Mouse (Mus musculus) C2C12 (cell line): Measurements from ENCODE around the gene Rab40b. TPM values are rescaled to one million over a fixed set of nuclear protein-coding genes. Genes with fewer than 3 reads are reported as not detected.

ENCODE experiments used
- H3K27me3 ChIP-seq: one replicate; pipeline ENCODE4 v1.6.1; 2011; ENCODE audit not compliant: control insufficient read depth, insufficient read depth, insufficient read length
- H3K36me3 ChIP-seq: one replicate; pipeline ENCODE4 v1.6.1; 2011; ENCODE audit not compliant: control insufficient read depth, insufficient read depth
- H3K4me3 ChIP-seq: one replicate; pipeline ENCODE4 v1.5.1; 2011; ENCODE audit warnings: mild to moderate bottlenecking, control low read depth; ENCODE audit not compliant: poor library complexity, insufficient read depth, severe bottlenecking
- H3K79me2 ChIP-seq: one replicate; pipeline ENCODE4 v1.6.1; 2011; ENCODE audit not compliant: control insufficient read depth, insufficient read depth
- H3K79me3 ChIP-seq: one replicate; pipeline ENCODE4 v1.6.1; 2011; ENCODE audit warnings: low read depth, control low read depth
- H3ac ChIP-seq: one replicate; pipeline ENCODE3; 2011; ENCODE audit warnings: low read depth; ENCODE audit not compliant: control insufficient read depth, insufficient read length
- CEBPB ChIP-seq: IDR thresholded peaks from one replicate; pipeline ENCODE4 v1.6.1; 2011; ENCODE audit warnings: low read depth, mild to moderate bottlenecking, control low read depth, moderate library complexity
- CTCF ChIP-seq: IDR thresholded peaks from one replicate; pipeline ENCODE4 v1.5.1; 2011; ENCODE audit not compliant: control insufficient read depth, insufficient read depth, insufficient read length
- FOSL1 ChIP-seq: IDR thresholded peaks from one replicate; pipeline ENCODE4 v1.8.0; 2011; ENCODE audit warnings: mild to moderate bottlenecking, low read length; ENCODE audit not compliant: poor library complexity, insufficient read depth, severe bottlenecking
- MAX ChIP-seq: IDR thresholded peaks from one replicate; pipeline ENCODE4 v1.6.1; 2011; ENCODE audit warnings: mild to moderate bottlenecking, control low read depth
- MYOD1 ChIP-seq: IDR thresholded peaks from one replicate; pipeline ENCODE4 v1.6.1; 2011; ENCODE audit warnings: low read depth; ENCODE audit not compliant: control insufficient read depth, insufficient read length
- MYOG ChIP-seq: IDR thresholded peaks from one replicate; pipeline ENCODE4 v1.6.1; 2011; ENCODE audit not compliant: control insufficient read depth, insufficient read length; ENCODE audit errors: extremely low read depth
- USF1 ChIP-seq: IDR thresholded peaks from one replicate; pipeline ENCODE4 v1.6.1; 2011; ENCODE audit warnings: low read depth, mild to moderate bottlenecking, control low read depth, moderate library complexity
- long read RNA-seq, 2 experiments: library from polyadenylated mRNA; unstranded; transcript quantifications; one replicate each; pipeline ENCODE4 v2.0.0; 2019 to 2020
- polyA plus RNA-seq: library from polyadenylated mRNA; unstranded; fragments of >200 nt; fragmentation: generic; extraction: Trizol; gene quantifications from one replicate; pipeline ENCODE4 v1.2.1, GENCODE M21; 2012; ENCODE audit warnings: missing spikeins

Gene Rab40b
- 0.41 TPM for polyA plus RNA-seq
- long read RNA-seq, experiment 1, partial matches to known transcripts, result 1 of 4 reads
- long read RNA-seq, experiment 1, other reads (novel, unspliced or antisense), result 0 of 4 reads
- long read RNA-seq, experiment 2, partial matches to known transcripts, result 0 of 3 reads
- long read RNA-seq, experiment 2, other reads (novel, unspliced or antisense), result 1 of 3 reads

- Histone ChIP-seq H3K4me3 (peak within 1 kb of the TSS; percentile 25), H3K79me3 (no peaks in the 10 kb centered on the region), H3K79me2 (no peaks in the 10 kb centered on the region), H3K36me3 (no peaks in the 10 kb centered on the region), H3ac (peak within 1 kb of the TSS; percentile 73), H3K27me3 (no peaks in the 10 kb centered on the region)
- TF ChIP-seq MAX, result no peak
Observed at GRCm38 (mm10) chr11:121387750-121388553, at the start of gene Rab40b. Gene Rab40b, minus strand, starts transcription at chr11:121388251.

- no peak for TF ChIP-seq MYOG
- TF ChIP-seq MYOD1, result no peak
- no peak for TF ChIP-seq CTCF
- no peak for TF ChIP-seq MAX
- TF ChIP-seq CEBPB, result no peak
- no peak for TF ChIP-seq USF1
- no peak for TF ChIP-seq FOSL1
- H3K4me3 ChIP-seq, result no peak overlapping the region
- no peaks in the 10 kb centered on the region for H3K36me3 ChIP-seq
- H3K27me3 ChIP-seq, result no peaks in the 10 kb centered on the region
- H3ac ChIP-seq, result no peak overlapping the region
- no peaks in the 10 kb centered on the region for H3K79me2 ChIP-seq
- no peaks in the 10 kb centered on the region for H3K79me3 ChIP-seq
Observed at GRCm38 (mm10) chr11:121437236-121437635, 49.2 kb upstream of the Rab40b start.

GRCm38 (mm10) chr11:121434156-121435155 is 46.4 kb upstream of the Rab40b start, which contains the start of gene Fn3k:
Gene Fn3k, plus strand, starts transcription at chr11:121434913.
- no peaks in the 10 kb centered on the region for H3K79me2 ChIP-seq
- H3K27me3 ChIP-seq, result no peaks in the 10 kb centered on the region
- H3K4me3 ChIP-seq, result no peak within 1 kb of the TSS
- H3K36me3 ChIP-seq, result no peaks in the 10 kb centered on the region
- no peak within 1 kb of the TSS for H3ac ChIP-seq
- TF ChIP-seq USF1, result peak; percentile 34
- TF ChIP-seq FOSL1, result no peak
- no peak for TF ChIP-seq CEBPB
- no peak for TF ChIP-seq MAX
- TF ChIP-seq MYOD1, result peak; percentile 39
- no peaks in the 10 kb centered on the region for H3K79me3 ChIP-seq

GRCm38 (mm10) chr11:121433397-121433796 is 45.3 kb upstream of the Rab40b start:
- Histone ChIP-seq H3K36me3 (peaks cover 5% of the 10 kb centered on the region), H3ac (no peak overlapping the region), H3K4me3 (no peak overlapping the region), H3K79me2 (no peaks in the 10 kb centered on the region), H3K79me3 (no peaks in the 10 kb centered on the region), H3K27me3 (no peaks in the 10 kb centered on the region)
- no peak for TF ChIP-seq MYOG
- TF ChIP-seq USF1, result no peak
- TF ChIP-seq MYOD1, result no peak
- TF ChIP-seq FOSL1, result no peak
- TF ChIP-seq MAX, result no peak
- TF ChIP-seq CEBPB, result no peak
- TF ChIP-seq CTCF, result no peak

GRCm38 (mm10) chr11:121421553-121422173 is 33.6 kb upstream of the Rab40b start:
- no peaks in the 10 kb centered on the region for H3K79me2 ChIP-seq
- no peaks in the 10 kb centered on the region for H3K79me3 ChIP-seq
- no peaks in the 10 kb centered on the region for H3K27me3 ChIP-seq
- TF ChIP-seq MYOG (no peak), CEBPB (no peak), USF1 (no peak), CTCF (no peak), MAX (no peak), MYOD1 (no peak), FOSL1 (no peak)
- H3ac ChIP-seq, result peak overlapping the region; percentile 67
- peak overlapping the region; percentile 74 for H3K4me3 ChIP-seq
- H3K36me3 ChIP-seq, result no peaks in the 10 kb centered on the region
